Mouse (Mus musculus): Measurements from ENCODE around the gene Clec2e. TPM values are rescaled to one million over a fixed set of nuclear protein-coding genes. Genes with fewer than 3 reads are reported as not detected.
"Not testable (repeated sequence)": the region's sequence is repeated elsewhere in the genome, so short reads cannot be mapped to it uniquely, and the experiment has no call there.

Gene Clec2e
- total RNA-seq (2014; fragmentation: Nextera tagmentation) (not detected in 2 replicates), total RNA-seq (2017) (not detected in 2 replicates), polyA plus RNA-seq (2012) (not detected in 2 replicates)

GRCm38 (mm10) chr6:129100794-129101193 is at the start of gene Clec2e:
Gene Clec2e (minus strand): TSS chr6:129100913.
- not testable (repeated sequence) for ATAC-seq (ENCODE audit: extremely low read depth, insufficient number of reproducible peaks, low FRiP score, poor library complexity, severe bottlenecking); H3K4me1 ChIP-seq (ENCODE audit: insufficient read depth, low read depth, low read length); H3K27me3 ChIP-seq (ENCODE audit: insufficient read depth, low read length); H3K9me3 ChIP-seq (replicated peaks); H3K36me3 ChIP-seq (replicated peaks); DNase-seq (ENCODE audit: low spot score); H3K4me3 ChIP-seq (ENCODE audit: low read depth, low read length)

DNA sequence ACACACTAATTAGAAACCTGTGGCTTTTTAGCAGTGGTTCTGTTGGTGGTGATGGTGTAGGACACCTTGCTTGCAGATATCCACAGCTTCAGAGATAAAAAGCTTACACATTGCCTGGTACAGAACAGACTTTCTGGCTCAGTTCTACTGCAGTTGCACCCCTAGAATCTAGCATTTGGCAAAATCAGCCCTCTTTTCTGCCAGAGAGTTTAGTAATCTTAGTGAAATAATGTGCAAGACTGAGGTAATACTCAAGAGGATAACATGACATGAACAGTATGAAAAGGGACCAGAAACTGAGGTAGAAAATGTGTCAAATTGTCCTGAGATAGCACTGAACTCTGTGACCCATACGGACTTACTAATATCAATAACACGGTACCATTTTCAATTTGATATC is 46.1 kb upstream of the Clec2e start:
- H3K4me3 ChIP-seq (ENCODE audit: low read depth, low read length), result no peak overlapping the region
- no peak for DNase-seq (ENCODE audit: low spot score)
- no peak for ATAC-seq (ENCODE audit: extremely low read depth, insufficient number of reproducible peaks, low FRiP score, poor library complexity, severe bottlenecking)
- H3K27me3 ChIP-seq (ENCODE audit: insufficient read depth, low read length), result no peaks in the 10 kb centered on the region
- no peaks in the 10 kb centered on the region for H3K4me1 ChIP-seq (ENCODE audit: insufficient read depth, low read depth, low read length)
- TF ChIP-seq POLR2AphosphoS5 (IDR thresholded peaks at IDR 0.05; ENCODE audit: insufficient replicate concordance, low read depth, low read length), result no peak
- no peak for TF ChIP-seq GATA2 (IDR thresholded peaks at IDR 0.05; ENCODE audit: borderline replicate concordance, low read depth, low read length)
- no peak for TF ChIP-seq CTCF (IDR thresholded peaks at IDR 0.05; ENCODE audit: low read depth, low read length)
- no peak for TF ChIP-seq TAL1 (conservative IDR thresholded peaks at IDR 0.05; ENCODE audit: low read depth, low read length)
- no peak for TF ChIP-seq GATA1 (IDR thresholded peaks at IDR 0.05; ENCODE audit: borderline replicate concordance, low read length)
- H3K36me3 ChIP-seq (replicated peaks), result no peaks in the 10 kb centered on the region
- peaks cover 8% of the 10 kb centered on the region; the same call in 1 of the 2 replicates for H3K9me3 ChIP-seq (replicated peaks)

- no peaks in the 10 kb centered on the region for H3K36me3 ChIP-seq (replicated peaks)
- no peak for ATAC-seq (ENCODE audit: extremely low read depth, insufficient number of reproducible peaks, low FRiP score, poor library complexity, severe bottlenecking)
- no peak overlapping the region for H3K4me3 ChIP-seq (ENCODE audit: low read depth, low read length)
- H3K4me1 ChIP-seq (ENCODE audit: insufficient read depth, low read depth, low read length), result no peaks in the 10 kb centered on the region
- H3K27me3 ChIP-seq (ENCODE audit: insufficient read depth, low read length), result no peaks in the 10 kb centered on the region
- peaks cover 8% of the 10 kb centered on the region for H3K9me3 ChIP-seq (replicated peaks)
- TF ChIP-seq GATA2 (IDR thresholded peaks at IDR 0.05; ENCODE audit: borderline replicate concordance, low read depth, low read length), result no peak
- no peak for TF ChIP-seq CTCF (IDR thresholded peaks at IDR 0.05; ENCODE audit: low read depth, low read length)
- TF ChIP-seq TAL1 (conservative IDR thresholded peaks at IDR 0.05; ENCODE audit: low read depth, low read length), result no peak
- no peak for TF ChIP-seq POLR2AphosphoS5 (IDR thresholded peaks at IDR 0.05; ENCODE audit: insufficient replicate concordance, low read depth, low read length)
- no peak for TF ChIP-seq GATA1 (IDR thresholded peaks at IDR 0.05; ENCODE audit: borderline replicate concordance, low read length)
- DNase-seq (ENCODE audit: low spot score), result no peak
These were observed 32.1 kb upstream of the Clec2e start for GRCm38 (mm10) chr6:129132604-129133341.

GRCm38 (mm10) chr6:129126861-129127260 is 26.1 kb upstream of the Clec2e start:
- no peak for TF ChIP-seq CTCF (IDR thresholded peaks at IDR 0.05; ENCODE audit: low read depth, low read length)
- no peak for TF ChIP-seq GATA1 (IDR thresholded peaks at IDR 0.05; ENCODE audit: borderline replicate concordance, low read length)
- no peak for TF ChIP-seq TAL1 (conservative IDR thresholded peaks at IDR 0.05; ENCODE audit: low read depth, low read length)
- TF ChIP-seq GATA2 (IDR thresholded peaks at IDR 0.05; ENCODE audit: borderline replicate concordance, low read depth, low read length), result no peak
- no peak for TF ChIP-seq POLR2AphosphoS5 (IDR thresholded peaks at IDR 0.05; ENCODE audit: insufficient replicate concordance, low read depth, low read length)
- Histone ChIP-seq H3K4me1 (ENCODE audit: insufficient read depth, low read depth, low read length) (no peaks in the 10 kb centered on the region), H3K36me3 (replicated peaks) (no peaks in the 10 kb centered on the region), H3K4me3 (ENCODE audit: low read depth, low read length) (no peak overlapping the region), H3K9me3 (replicated peaks) (peaks cover 3% of the 10 kb centered on the region), H3K27me3 (ENCODE audit: insufficient read depth, low read length) (no peaks in the 10 kb centered on the region)
- DNase-seq (ENCODE audit: low spot score) (no peak), ATAC-seq (ENCODE audit: extremely low read depth, insufficient number of reproducible peaks, low FRiP score, poor library complexity, severe bottlenecking) (no peak)

- H3K4me3 ChIP-seq (ENCODE audit: low read depth, low read length); H3K36me3 ChIP-seq (replicated peaks); ATAC-seq (ENCODE audit: extremely low read depth, insufficient number of reproducible peaks, low FRiP score, poor library complexity, severe bottlenecking); DNase-seq (ENCODE audit: low spot score); H3K9me3 ChIP-seq (replicated peaks); H3K4me1 ChIP-seq (ENCODE audit: insufficient read depth, low read depth, low read length); H3K27me3 ChIP-seq (ENCODE audit: insufficient read depth, low read length): not testable (repeated sequence)
These were observed 23.8 kb upstream of the Clec2e start for GRCm38 (mm10) chr6:129124531-129124930.

DNA sequence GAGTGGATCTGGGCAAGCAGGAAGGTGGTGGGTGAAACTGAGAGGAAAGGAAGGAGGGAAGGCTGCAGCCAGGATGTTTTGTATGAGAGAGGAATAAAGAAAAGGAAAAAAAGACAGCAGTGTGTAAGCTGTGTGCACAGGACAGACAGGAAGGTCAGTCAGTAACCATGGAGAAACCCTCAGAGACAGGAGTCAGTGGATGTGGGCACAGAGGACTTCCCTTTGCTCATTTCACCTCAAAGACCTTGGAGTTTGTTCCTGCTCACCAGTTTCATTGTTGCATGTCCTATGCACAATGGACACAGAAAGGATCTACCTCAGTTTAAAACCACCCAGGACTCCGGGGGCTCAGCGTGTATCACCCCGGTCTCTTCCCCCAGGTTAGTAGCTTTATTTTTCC is 15.5 kb upstream of the Clec2e start:
- H3K27me3 ChIP-seq (ENCODE audit: insufficient read depth, low read length), result no peaks in the 10 kb centered on the region
- ATAC-seq (ENCODE audit: extremely low read depth, insufficient number of reproducible peaks, low FRiP score, poor library complexity, severe bottlenecking), result no peak

GRCm38 (mm10) chr6:129114237-129114636 is 13.5 kb upstream of the Clec2e start:
- not testable (repeated sequence) for DNase-seq (ENCODE audit: low spot score); H3K4me1 ChIP-seq (ENCODE audit: insufficient read depth, low read depth, low read length); ATAC-seq (ENCODE audit: extremely low read depth, insufficient number of reproducible peaks, low FRiP score, poor library complexity, severe bottlenecking); H3K27me3 ChIP-seq (ENCODE audit: insufficient read depth, low read length); H3K36me3 ChIP-seq (replicated peaks); H3K4me3 ChIP-seq (ENCODE audit: low read depth, low read length)
- H3K9me3 ChIP-seq (replicated peaks), result peaks cover 15% of the 10 kb centered on the region

More for the DNA sequence above, 15.5 kb upstream of the Clec2e start:
- Histone ChIP-seq H3K4me3 (ENCODE audit: low read depth, low read length) (no peak overlapping the region), H3K36me3 (replicated peaks) (no peaks in the 10 kb centered on the region), H3K9me3 (replicated peaks) (peaks cover 15% of the 10 kb centered on the region), H3K4me1 (ENCODE audit: insufficient read depth, low read depth, low read length) (no peaks in the 10 kb centered on the region)
- DNase-seq (ENCODE audit: low spot score), result no peak
- TF ChIP-seq GATA2 (IDR thresholded peaks at IDR 0.05; ENCODE audit: borderline replicate concordance, low read depth, low read length), result no peak

All from G1E (cell line).